Mouse (Mus musculus): Measurements from ENCODE around the gene Fez2.

DNA sequence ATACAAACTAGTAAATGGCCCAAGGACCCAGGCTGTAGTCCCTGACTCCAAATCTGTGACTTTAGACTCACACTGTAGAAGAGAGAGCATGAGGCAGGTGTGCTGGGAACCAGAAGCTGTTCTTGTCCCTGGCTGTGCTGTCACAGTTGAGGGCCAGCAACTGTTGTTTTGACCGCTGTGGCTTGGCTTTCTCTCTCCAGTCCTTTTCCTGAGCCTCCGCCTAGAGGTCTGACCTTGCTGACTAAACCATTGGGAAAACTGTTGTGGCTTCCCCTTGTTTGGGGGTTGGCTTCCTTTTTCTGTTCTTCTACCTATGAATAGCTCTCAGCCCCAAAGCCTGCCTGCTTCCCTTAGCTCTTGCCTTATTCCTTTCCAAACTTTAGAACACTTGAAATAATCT lies 91.6 kb downstream of the Fez2 start:
- no peak for TF ChIP-seq CTCF (IDR thresholded peaks at IDR 0.05; ENCODE audit: borderline replicate concordance, insufficient read depth, low read length)
- no peak for TF ChIP-seq POLR2A (IDR thresholded peaks at IDR 0.05; ENCODE audit: low read depth, low read length)
